Mouse (Mus musculus) heart, postnatal 10 days (tissue): Measurements from ENCODE around the gene Car14. TPM values are rescaled to one million over a fixed set of nuclear protein-coding genes. Genes with fewer than 3 reads are reported as not detected.
A peak's percentile ranks its signal among the peaks of the same experiment; 100 is the strongest.
"Not testable (repeated sequence)": the region's sequence is repeated elsewhere in the genome, so short reads cannot be mapped to it uniquely, and the experiment has no call there.

ENCODE experiments used
- DNase-seq, 2 experiments: peaks; one replicate each; pipeline ENCODE4 v3.0.0; 2021
- intact Hi-C: fragments of 180-260 bp; cut with DNase I; formaldehyde crosslinking; loops from one replicate; pipeline ENCODE4 v1.15.1; 2025
- total RNA-seq, 2 experiments: library from RNA; stranded (reverse); gene quantifications; 2 replicates each; pipeline ENCODE4 v1.2.3; 2021

Car14 gene
- total RNA-seq = 100 to 1,000 TPM; 142 to 150 TPM

GRCm38 (mm10) chr3:95904568-95904967, at the start of gene Car14:
Car14 (minus strand) TSS chr3:95904691.
- intact Hi-C loops = no loop called here
- peak; percentile 73 to 79 for DNase-seq

GRCm38 (mm10) chr3:95953522-95953921, 49.0 kb upstream of the Car14 start:
- intact Hi-C loops = no loop called here
- DNase-seq = no peak

- intact Hi-C loops = no loop called here
- no peak for DNase-seq
Measured at GRCm38 (mm10) chr3:95953023-95953422, 48.5 kb upstream of the Car14 start.

GRCm38 (mm10) chr3:95951566-95951965, 47.1 kb upstream of the Car14 start:
- intact Hi-C loops, DNase-seq: not testable (repeated sequence)

GRCm38 (mm10) chr3:95950763-95951551, 46.5 kb upstream of the Car14 start:
- intact Hi-C loops = no loop called here
- DNase-seq = peak; percentile 92 to 94

- DNase-seq = no peak
- intact Hi-C loops = no loop called here
Measured at GRCm38 (mm10) chr3:95948325-95948724, 43.8 kb upstream of the Car14 start.

- intact Hi-C loops = no loop called here
- no peak for DNase-seq
Measured at GRCm38 (mm10) chr3:95945731-95946240, 41.3 kb upstream of the Car14 start.

- intact Hi-C loops = no loop called here
- no peak for DNase-seq
Measured at GRCm38 (mm10) chr3:95944742-95945141, 40.3 kb upstream of the Car14 start.

GRCm38 (mm10) chr3:95943226-95943625, 38.7 kb upstream of the Car14 start:
- intact Hi-C loops = no loop called here
- DNase-seq = no peak

GRCm38 (mm10) chr3:95942749-95943148, 38.3 kb upstream of the Car14 start:
- DNase-seq = no peak
- intact Hi-C loops = no loop called here

- intact Hi-C loops = loop anchor here (2.0 kb wide), 1 partner anchor 26 kb away; no protein-coding TSS in a partner anchor
- peak in 1 of 2 experiments; percentile 43 for DNase-seq
Measured at GRCm38 (mm10) chr3:95938835-95939234, 34.3 kb upstream of the Car14 start.

- intact Hi-C loops = loop anchor here (2.0 kb wide), 1 partner anchor 27 kb away; no protein-coding TSS in a partner anchor
- no peak for DNase-seq
Measured at GRCm38 (mm10) chr3:95938217-95938616, 33.7 kb upstream of the Car14 start.

GRCm38 (mm10) chr3:95934448-95934847, 30.0 kb upstream of the Car14 start:
- DNase-seq = no peak
- intact Hi-C loops = no loop called here

- no peak for DNase-seq
- intact Hi-C loops = no loop called here
Measured at GRCm38 (mm10) chr3:95933111-95933750, 28.7 kb upstream of the Car14 start.

- intact Hi-C loops = no loop called here
- DNase-seq = no peak
Measured at GRCm38 (mm10) chr3:95932566-95932965, 28.1 kb upstream of the Car14 start.

GRCm38 (mm10) chr3:95932157-95932556, 27.7 kb upstream of the Car14 start:
- no peak for DNase-seq
- intact Hi-C loops = no loop called here

- DNase-seq = no peak
- intact Hi-C loops = no loop called here
Measured at GRCm38 (mm10) chr3:95931471-95931870, 27.0 kb upstream of the Car14 start.

GRCm38 (mm10) chr3:95930471-95930789, 25.9 kb upstream of the Car14 start:
- intact Hi-C loops = no loop called here
- no peak for DNase-seq

GRCm38 (mm10) chr3:95929581-95930470, 25.3 kb upstream of the Car14 start:
- peak; percentile 68 to 73 for DNase-seq
- intact Hi-C loops = loop anchor here (2.0 kb wide), 1 partner anchor 27 kb away; no protein-coding TSS in a partner anchor

- intact Hi-C loops = loop anchor here (2.0 kb wide), 1 partner anchor 28 kb away; no protein-coding TSS in a partner anchor
- peak; percentile 98 to 99 for DNase-seq
Measured at GRCm38 (mm10) chr3:95928658-95929503, 24.4 kb upstream of the Car14 start, which contains the start of gene Anp32e. Anp32e (plus strand) TSS chr3:95929246.
